Mouse (Mus musculus) c-Kit-positive CD71-positive TER-119-positive erythroid progenitor cells, embryonic 14.5 days (primary cell): ENCODE results near the gene Prkra.
"Not testable (repeated sequence)": the region's sequence is repeated elsewhere in the genome, so short reads cannot be mapped to it uniquely, and the experiment has no call there.

Source experiments
- DNase-seq: peaks from one replicate; pipeline ENCODE4 v3.0.0-alpha.2; 2013; ENCODE audit warnings: low spot score

Gene Prkra

GRCm38 (mm10) chr2:76655444-76655843, 7.6 kb upstream of the Prkra start:
- DNase-seq, result no peak

GRCm38 (mm10) chr2:76654646-76655045, 6.8 kb upstream of the Prkra start:
- DNase-seq, result no peak

GRCm38 (mm10) chr2:76653070-76653469, 5.3 kb upstream of the Prkra start:
- DNase-seq, result no peak

GRCm38 (mm10) chr2:76648666-76649141, 889 bp upstream of the Prkra start:
- DNase-seq, result no peak

- DNase-seq, result no peak
Measured at GRCm38 (mm10) chr2:76647441-76647869, 360 bp downstream of the Prkra start.

- DNase-seq, result no peak
Measured at GRCm38 (mm10) chr2:76643801-76644200, 4.0 kb downstream of the Prkra start.

GRCm38 (mm10) chr2:76639637-76640036, 8.2 kb downstream of the Prkra start:
- no peak for DNase-seq

GRCm38 (mm10) chr2:76631600-76631999, 16.2 kb downstream of the Prkra start:
- DNase-seq, result no peak

- no peak for DNase-seq
Measured at GRCm38 (mm10) chr2:76630293-76630692, 17.5 kb downstream of the Prkra start.

GRCm38 (mm10) chr2:76622316-76622715, 25.5 kb downstream of the Prkra start:
- not testable (repeated sequence) for DNase-seq

GRCm38 (mm10) chr2:76621724-76622123, 26.1 kb downstream of the Prkra start:
- no peak for DNase-seq

GRCm38 (mm10) chr2:76620188-76620587, 27.6 kb downstream of the Prkra start:
- DNase-seq, result no peak

GRCm38 (mm10) chr2:76618078-76618477, 29.7 kb downstream of the Prkra start:
- no peak for DNase-seq

GRCm38 (mm10) chr2:76611996-76612395, 35.8 kb downstream of the Prkra start:
- DNase-seq, result no peak

- no peak for DNase-seq
Measured at GRCm38 (mm10) chr2:76610326-76611104, 37.3 kb downstream of the Prkra start.

- no peak for DNase-seq
Measured at GRCm38 (mm10) chr2:76606704-76607103, 41.1 kb downstream of the Prkra start.

- no peak for DNase-seq
Measured at GRCm38 (mm10) chr2:76602256-76602655, 45.6 kb downstream of the Prkra start.

- no peak for DNase-seq
Measured at GRCm38 (mm10) chr2:76599214-76599613, 48.6 kb downstream of the Prkra start.

GRCm38 (mm10) chr2:76597521-76597920, 50.3 kb downstream of the Prkra start:
- DNase-seq, result no peak

- DNase-seq, result no peak
Measured at GRCm38 (mm10) chr2:76592401-76592924, 55.4 kb downstream of the Prkra start.

GRCm38 (mm10) chr2:76590221-76590620, 57.6 kb downstream of the Prkra start:
- DNase-seq, result no peak

- no peak for DNase-seq
Measured at GRCm38 (mm10) chr2:76586906-76587305, 60.9 kb downstream of the Prkra start.

GRCm38 (mm10) chr2:76585090-76585489, 62.7 kb downstream of the Prkra start:
- DNase-seq, result no peak
